Mouse (Mus musculus): ENCODE data around the gene Tent4a. TPM values are rescaled to one million over a fixed set of nuclear protein-coding genes. Genes with fewer than 3 reads are reported as not detected.

Gene Tent4a
- polyA plus RNA-seq, 1 experiment from 2014 or later: 10.4 TPM

- no peaks in the 10 kb centered on the region for H3K4me1 ChIP-seq (ENCODE audit: control insufficient read depth, insufficient read depth, low read length)
- H3K9ac ChIP-seq (replicated peaks; ENCODE audit: low read depth, low read length): no peak overlapping the region
- H3K9me3 ChIP-seq (ENCODE audit: control insufficient read depth, low read length): no peaks in the 10 kb centered on the region
- no peaks in the 10 kb centered on the region for H3K27me3 ChIP-seq (ENCODE audit: control insufficient read depth, insufficient read depth, low read length)
- H3K4me2 ChIP-seq (ENCODE audit: low read depth, low read length): no peak overlapping the region
- no peak for ATAC-seq (ENCODE audit: low read depth)
- no peak overlapping the region for H3K4me3 ChIP-seq (ENCODE audit: low read depth, low read length)
- no peak overlapping the region for H3K27ac ChIP-seq (ENCODE audit: low read depth, low read length)
- H3K36me3 ChIP-seq (ENCODE audit: control insufficient read depth, insufficient read depth, low read length): no peaks in the 10 kb centered on the region
- 85% methylated on average over 3 of the region's 3 CpGs for WGBS
Measured at GRCm38 (mm10) chr13:69563905-69564304, 29.5 kb upstream of the Tent4a start.

- no peaks in the 10 kb centered on the region for H3K9me3 ChIP-seq (ENCODE audit: control insufficient read depth, low read length)
- H3K4me2 ChIP-seq (ENCODE audit: low read depth, low read length): no peak overlapping the region
- H3K9ac ChIP-seq (replicated peaks; ENCODE audit: low read depth, low read length): no peak overlapping the region
- H3K4me1 ChIP-seq (ENCODE audit: control insufficient read depth, insufficient read depth, low read length): no peaks in the 10 kb centered on the region
- ATAC-seq (ENCODE audit: low read depth): no peak
- no peak overlapping the region for H3K27ac ChIP-seq (ENCODE audit: low read depth, low read length)
- no peaks in the 10 kb centered on the region for H3K27me3 ChIP-seq (ENCODE audit: control insufficient read depth, insufficient read depth, low read length)
- no peaks in the 10 kb centered on the region for H3K36me3 ChIP-seq (ENCODE audit: control insufficient read depth, insufficient read depth, low read length)
- WGBS: 79% methylated on average over 12 of the region's 12 CpGs
- no peak overlapping the region for H3K4me3 ChIP-seq (ENCODE audit: low read depth, low read length)
Measured at GRCm38 (mm10) chr13:69562654-69563574, 28.5 kb upstream of the Tent4a start.

GRCm38 (mm10) chr13:69562004-69562403 lies 27.6 kb upstream of the Tent4a start:
- H3K9me3 ChIP-seq (ENCODE audit: control insufficient read depth, low read length): no peaks in the 10 kb centered on the region
- H3K4me1 ChIP-seq (ENCODE audit: control insufficient read depth, insufficient read depth, low read length): no peaks in the 10 kb centered on the region
- H3K27ac ChIP-seq (ENCODE audit: low read depth, low read length): no peak overlapping the region
- H3K36me3 ChIP-seq (ENCODE audit: control insufficient read depth, insufficient read depth, low read length): no peaks in the 10 kb centered on the region
- no peak overlapping the region for H3K4me2 ChIP-seq (ENCODE audit: low read depth, low read length)
- 81% methylated on average over 9 of the region's 9 CpGs for WGBS
- H3K9ac ChIP-seq (replicated peaks; ENCODE audit: low read depth, low read length): no peak overlapping the region
- H3K27me3 ChIP-seq (ENCODE audit: control insufficient read depth, insufficient read depth, low read length): no peaks in the 10 kb centered on the region
- no peak for ATAC-seq (ENCODE audit: low read depth)
- no peak overlapping the region for H3K4me3 ChIP-seq (ENCODE audit: low read depth, low read length)

- Histone ChIP-seq H3K4me2 (ENCODE audit: low read depth, low read length) (no peak overlapping the region), H3K4me1 (ENCODE audit: control insufficient read depth, insufficient read depth, low read length) (0 out of 2 replicates have a peak, but pooled peaks cover 3% of the 10 kb centered on the region), H3K27ac (ENCODE audit: low read depth, low read length) (no peak overlapping the region), H3K9me3 (ENCODE audit: control insufficient read depth, low read length) (no peaks in the 10 kb centered on the region), H3K36me3 (ENCODE audit: control insufficient read depth, insufficient read depth, low read length) (no peaks in the 10 kb centered on the region), H3K4me3 (ENCODE audit: low read depth, low read length) (no peak overlapping the region), H3K9ac (replicated peaks; ENCODE audit: low read depth, low read length) (no peak overlapping the region), H3K27me3 (ENCODE audit: control insufficient read depth, insufficient read depth, low read length) (no peaks in the 10 kb centered on the region)
- WGBS: 28% methylated on average over 13 of the region's 13 CpGs
- 0 out of 2 replicates have a peak, but pooled peaks have one; percentile 42 for ATAC-seq (ENCODE audit: low read depth)
Measured at GRCm38 (mm10) chr13:69559291-69559961, 25.0 kb upstream of the Tent4a start.

GRCm38 (mm10) chr13:69558098-69558660 lies 23.8 kb upstream of the Tent4a start:
- 0 out of 2 replicates have a peak, but pooled peaks have one; percentile 28 for ATAC-seq (ENCODE audit: low read depth)

GRCm38 (mm10) chr13:69556728-69557127 lies 22.3 kb upstream of the Tent4a start:
- ATAC-seq (ENCODE audit: low read depth): no peak
- Histone ChIP-seq H3K4me1 (ENCODE audit: control insufficient read depth, insufficient read depth, low read length) (0 out of 2 replicates have a peak, but pooled peaks cover 3% of the 10 kb centered on the region), H3K9me3 (ENCODE audit: control insufficient read depth, low read length) (no peaks in the 10 kb centered on the region), H3K9ac (replicated peaks; ENCODE audit: low read depth, low read length) (no peak overlapping the region), H3K36me3 (ENCODE audit: control insufficient read depth, insufficient read depth, low read length) (no peaks in the 10 kb centered on the region), H3K4me3 (ENCODE audit: low read depth, low read length) (no peak overlapping the region), H3K27me3 (ENCODE audit: control insufficient read depth, insufficient read depth, low read length) (no peaks in the 10 kb centered on the region), H3K27ac (ENCODE audit: low read depth, low read length) (no peak overlapping the region), H3K4me2 (ENCODE audit: low read depth, low read length) (no peak overlapping the region)

More at GRCm38 (mm10) chr13:69558098-69558660, 23.8 kb upstream of the Tent4a start:
- Histone ChIP-seq H3K4me3 (ENCODE audit: low read depth, low read length) (no peak overlapping the region), H3K27ac (ENCODE audit: low read depth, low read length) (no peak overlapping the region), H3K36me3 (ENCODE audit: control insufficient read depth, insufficient read depth, low read length) (no peaks in the 10 kb centered on the region), H3K27me3 (ENCODE audit: control insufficient read depth, insufficient read depth, low read length) (no peaks in the 10 kb centered on the region), H3K9ac (replicated peaks; ENCODE audit: low read depth, low read length) (no peak overlapping the region), H3K9me3 (ENCODE audit: control insufficient read depth, low read length) (no peaks in the 10 kb centered on the region), H3K4me1 (ENCODE audit: control insufficient read depth, insufficient read depth, low read length) (0 out of 2 replicates have a peak, but pooled peaks cover 3% of the 10 kb centered on the region), H3K4me2 (ENCODE audit: low read depth, low read length) (no peak overlapping the region)
- WGBS: 68% methylated on average over 6 of the region's 6 CpGs

- no peak overlapping the region for H3K4me3 ChIP-seq (ENCODE audit: low read depth, low read length)
- ATAC-seq (ENCODE audit: low read depth): no peak
- H3K4me1 ChIP-seq (ENCODE audit: control insufficient read depth, insufficient read depth, low read length): 0 out of 2 replicates have a peak, but pooled peaks cover 3% of the 10 kb centered on the region
- H3K27me3 ChIP-seq (ENCODE audit: control insufficient read depth, insufficient read depth, low read length): no peaks in the 10 kb centered on the region
- no peak overlapping the region for H3K4me2 ChIP-seq (ENCODE audit: low read depth, low read length)
- 86% methylated on average over 6 of the region's 6 CpGs for WGBS
- no peak overlapping the region for H3K27ac ChIP-seq (ENCODE audit: low read depth, low read length)
- H3K36me3 ChIP-seq (ENCODE audit: control insufficient read depth, insufficient read depth, low read length): no peaks in the 10 kb centered on the region
- no peaks in the 10 kb centered on the region for H3K9me3 ChIP-seq (ENCODE audit: control insufficient read depth, low read length)
- H3K9ac ChIP-seq (replicated peaks; ENCODE audit: low read depth, low read length): no peak overlapping the region
Measured at GRCm38 (mm10) chr13:69555957-69556482, 21.6 kb upstream of the Tent4a start.

GRCm38 (mm10) chr13:69555045-69555444 lies 20.6 kb upstream of the Tent4a start:
- H3K27me3 ChIP-seq (ENCODE audit: control insufficient read depth, insufficient read depth, low read length): no peaks in the 10 kb centered on the region
- WGBS: 20% methylated on average over 8 of the region's 8 CpGs
- H3K9ac ChIP-seq (replicated peaks; ENCODE audit: low read depth, low read length): no peak overlapping the region
- no peaks in the 10 kb centered on the region for H3K36me3 ChIP-seq (ENCODE audit: control insufficient read depth, insufficient read depth, low read length)
- H3K4me1 ChIP-seq (ENCODE audit: control insufficient read depth, insufficient read depth, low read length): 0 out of 2 replicates have a peak, but pooled peaks cover 3% of the 10 kb centered on the region
- no peak for ATAC-seq (ENCODE audit: low read depth)
- no peak overlapping the region for H3K27ac ChIP-seq (ENCODE audit: low read depth, low read length)
- no peak overlapping the region for H3K4me3 ChIP-seq (ENCODE audit: low read depth, low read length)
- no peak overlapping the region for H3K4me2 ChIP-seq (ENCODE audit: low read depth, low read length)
- H3K9me3 ChIP-seq (ENCODE audit: control insufficient read depth, low read length): no peaks in the 10 kb centered on the region
